Mouse (Mus musculus) fibroblast of lung, adult 2 months (primary cell): Measurements from ENCODE around the gene Ptgfrn.

Source experiments
- DNase-seq: peaks from one replicate; pipeline ENCODE4 v3.0.0-alpha.2; 2011; ENCODE audit warnings: low read depth

Gene Ptgfrn

DNA sequence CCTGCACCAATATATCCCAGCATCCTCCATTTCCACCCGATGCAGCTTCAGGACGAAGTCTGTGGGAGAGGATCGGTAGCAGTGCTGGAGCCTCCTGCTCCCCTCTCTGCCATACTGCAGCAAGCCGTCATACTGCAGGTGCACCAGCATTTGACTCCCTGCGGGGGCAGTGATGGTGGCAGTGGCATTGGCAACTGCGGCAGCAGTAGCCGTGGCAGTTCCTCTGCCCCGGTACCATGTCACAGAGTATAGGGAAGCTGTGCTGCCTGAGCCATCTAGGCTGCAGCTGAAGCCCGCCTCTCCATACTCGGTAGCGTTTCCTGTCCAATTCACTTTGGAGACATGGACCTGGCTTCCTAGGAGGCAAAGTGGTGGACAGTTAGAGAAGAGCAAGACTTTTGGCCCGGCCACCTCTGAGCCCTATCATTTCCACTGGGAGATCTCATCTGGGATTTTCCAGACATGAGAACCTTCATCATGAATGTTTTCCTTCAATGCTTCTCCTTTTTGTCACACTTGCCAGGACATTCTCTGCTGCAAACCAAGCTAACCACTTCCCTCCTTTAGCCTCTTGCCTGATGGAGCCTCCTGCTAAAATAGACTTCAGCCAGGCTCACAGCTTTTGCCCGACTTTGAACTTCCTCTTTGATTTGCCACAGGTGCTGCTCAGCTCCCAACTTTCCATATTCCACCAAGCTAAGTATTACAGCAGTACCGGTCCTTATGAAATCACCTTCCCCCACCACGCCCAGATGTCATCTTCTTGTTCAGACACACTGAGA lies 106.3 kb downstream of the Ptgfrn start:
- no peak for DNase-seq

DNA sequence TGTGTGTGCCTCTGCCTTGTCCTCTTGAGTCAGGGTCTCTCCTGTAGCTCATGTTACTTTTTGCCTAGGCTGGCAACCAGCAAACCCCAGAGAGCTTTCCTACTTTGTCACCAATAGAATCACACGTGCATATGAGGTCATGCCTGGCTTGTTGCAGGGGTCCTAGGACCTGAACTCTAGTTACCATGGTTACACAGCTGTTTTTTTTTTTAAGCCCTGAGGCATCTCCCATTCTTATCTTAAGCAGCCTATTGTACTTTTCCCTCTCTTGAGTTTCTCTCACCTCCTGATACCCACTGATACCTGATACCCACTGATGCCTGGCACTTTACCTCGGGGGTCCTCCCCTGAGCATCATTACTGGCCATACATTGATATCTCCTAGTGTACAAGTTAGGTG lies 110.3 kb downstream of the Ptgfrn start:
- no peak for DNase-seq

DNA sequence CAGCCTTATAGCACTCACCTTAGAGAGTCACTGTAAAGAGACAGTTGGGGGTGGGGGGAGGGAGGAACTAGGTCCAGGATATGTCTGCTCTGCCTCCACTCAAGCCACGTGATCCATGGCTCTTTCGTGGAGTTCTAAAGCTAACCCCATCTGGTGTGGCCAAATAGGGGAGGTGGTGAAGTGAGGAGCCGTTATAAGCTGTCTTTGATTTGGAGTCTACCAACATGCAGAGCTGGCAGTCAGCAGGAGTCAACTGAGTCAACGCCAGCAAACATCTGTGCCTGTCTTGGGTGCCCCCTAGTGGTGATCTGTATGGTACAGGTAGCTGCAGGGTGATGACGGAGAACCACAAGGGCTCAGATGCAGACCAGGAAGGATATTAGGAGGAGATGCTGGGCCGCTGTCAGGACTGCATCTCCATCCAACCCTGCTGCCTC lies 111.2 kb downstream of the Ptgfrn start:
- peak; percentile 43 for DNase-seq

GRCm38 (mm10) chr3:100997785-100998570 lies 112.1 kb downstream of the Ptgfrn start:
- DNase-seq = peak; percentile 41

DNA sequence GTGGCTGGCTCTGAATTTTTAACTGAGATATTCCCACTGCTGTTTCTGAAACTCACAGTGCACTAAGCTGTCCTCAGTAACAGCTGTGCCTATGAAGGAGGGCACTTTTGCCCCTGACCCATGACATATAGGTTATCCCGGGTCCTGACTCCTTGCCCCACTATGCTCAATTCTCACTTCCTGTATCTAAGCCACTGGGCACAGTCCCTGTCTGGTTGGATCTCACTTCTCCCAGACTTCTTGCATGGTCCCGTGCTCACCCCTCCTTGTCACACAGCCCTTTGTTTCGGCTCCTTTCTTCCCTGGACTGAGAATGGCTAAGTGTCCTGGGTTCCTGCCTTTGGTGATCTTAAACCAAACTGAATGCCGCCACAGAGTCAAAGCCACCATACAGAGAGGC lies 115.8 kb downstream of the Ptgfrn start:
- no peak for DNase-seq

DNA sequence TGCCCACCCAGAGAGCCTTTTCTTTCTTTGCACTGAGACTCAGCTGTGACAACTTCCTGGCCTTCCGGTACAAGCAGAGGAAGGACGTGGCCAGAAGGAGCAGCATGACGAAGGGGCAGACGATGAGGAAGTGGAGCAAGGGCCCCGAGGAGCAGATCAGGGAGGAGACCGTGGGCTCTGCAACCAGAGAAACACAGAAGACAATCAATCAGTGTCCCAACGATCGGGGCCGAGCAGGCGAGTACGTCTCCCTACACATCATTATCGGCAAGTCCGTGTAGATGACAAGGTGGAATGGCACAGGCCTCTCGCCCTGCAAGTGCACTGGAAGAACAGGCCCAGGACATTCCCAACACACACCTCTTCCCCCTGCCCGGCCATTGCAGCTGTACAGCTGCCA lies 116.4 kb downstream of the Ptgfrn start:
- no peak for DNase-seq

- DNase-seq = no peak
These were observed 116.9 kb downstream of the Ptgfrn start for GRCm38 (mm10) chr3:100993158-100993557.
